Mouse (Mus musculus): Measurements from ENCODE around the gene Slc25a39.

DNA sequence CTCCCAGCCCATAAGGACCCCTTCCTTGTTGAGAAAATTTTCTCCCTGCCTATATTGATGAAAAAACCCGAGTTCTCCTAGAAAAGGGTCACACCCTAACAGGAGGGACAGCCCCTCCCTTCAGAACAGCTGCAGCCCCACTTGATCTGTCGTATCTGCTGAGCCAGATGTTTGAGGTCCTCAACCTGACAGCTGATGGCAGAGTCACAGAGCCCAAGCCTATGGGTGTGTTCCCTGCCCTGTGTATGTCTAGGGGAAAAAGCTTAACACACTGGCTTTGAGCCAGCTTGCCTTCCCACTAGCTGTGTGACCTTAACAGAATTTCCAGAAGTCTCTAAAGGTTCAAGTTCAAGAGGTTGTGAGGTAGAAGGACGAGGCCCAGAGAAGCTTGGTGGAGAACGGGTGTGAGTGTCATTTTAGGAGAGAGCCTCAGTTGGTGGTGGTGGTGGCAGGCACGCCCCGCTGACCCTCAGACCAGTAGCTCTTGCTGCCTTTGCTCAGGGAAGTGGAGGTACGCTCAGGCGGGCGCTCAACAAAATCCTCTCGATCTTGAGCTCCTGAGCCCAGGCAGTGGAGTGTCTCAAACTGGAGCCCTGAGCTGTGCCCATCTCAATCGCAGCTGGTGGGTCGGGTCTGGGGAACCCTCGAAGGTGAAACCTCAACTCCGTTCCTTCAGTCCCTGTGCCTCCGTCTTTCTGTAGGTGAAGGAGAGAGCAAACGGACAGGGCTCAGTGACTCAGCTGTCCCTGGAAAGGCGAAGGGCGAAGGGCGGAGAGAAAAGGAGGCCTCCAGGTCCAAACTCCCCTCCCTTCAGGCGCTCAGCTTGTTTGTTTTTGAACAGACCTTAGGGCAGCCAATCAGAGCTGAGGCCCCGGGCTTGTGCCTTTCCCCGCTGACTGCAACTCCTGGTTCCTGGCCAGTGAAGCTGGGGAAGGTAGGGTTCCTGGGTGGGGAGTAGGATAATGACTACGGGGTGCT, 32.3 kb downstream of the Slc25a39 start:
- no peak for TF ChIP-seq CTCF (IDR thresholded peaks at IDR 0.05; ENCODE audit: control insufficient read depth, insufficient read depth, insufficient replicate concordance, low read depth, low read length)
- no peak for TF ChIP-seq POLR2A (IDR thresholded peaks at IDR 0.05; ENCODE audit: control insufficient read depth, low read depth, low read length)

All from testis, adult 2 months (tissue).